Mouse (Mus musculus) forebrain, embryonic 14.5 days (tissue): ENCODE measurements around the gene Phyhd1. TPM values are rescaled to one million over a fixed set of nuclear protein-coding genes. Genes with fewer than 3 reads are reported as not detected.

ENCODE experiments used
- ATAC-seq: fragments of 200-750 bp; cut with Nextera tagmentation; 2 replicates; pipeline ENCODE4 v1.8.0; 2017; ENCODE audit warnings: mild to moderate bottlenecking, moderate library complexity
- DNase-seq: peaks from one replicate; pipeline ENCODE4 v3.0.0-alpha.2; 2015; ENCODE audit warnings: low spot score
- H3K27ac ChIP-seq: fragments of 300-500 bp; sonication (generic); 2 replicates; pipeline ENCODE4 v1.5.1; 2014; ENCODE audit warnings: low read depth, mild to moderate bottlenecking, control low read depth, low read length, moderate library complexity
- H3K27me3 ChIP-seq: fragments of 300-500 bp; sonication (generic); replicated peaks from 2 replicates; pipeline ENCODE4 v1.6.1; 2014; ENCODE audit warnings: low read length, control low read depth, mixed read lengths; ENCODE audit not compliant: control insufficient read depth, insufficient read depth
- H3K36me3 ChIP-seq: fragments of 300-500 bp; sonication (generic); 2 replicates; pipeline ENCODE4 v1.6.1; 2014; ENCODE audit warnings: low read length, control low read depth; ENCODE audit not compliant: control insufficient read depth, insufficient read depth
- H3K4me1 ChIP-seq: fragments of 300-500 bp; sonication (generic); 2 replicates; pipeline ENCODE4 v1.6.1; 2014; ENCODE audit warnings: antibody characterized with exemption, low read length, control low read depth; ENCODE audit not compliant: control insufficient read depth, insufficient read depth
- H3K4me2 ChIP-seq: fragments of 300-500 bp; sonication (generic); 2 replicates; pipeline ENCODE4 v1.6.1; 2014; ENCODE audit warnings: mild to moderate bottlenecking, control low read depth, low read length
- H3K4me3 ChIP-seq: fragments of 300-500 bp; sonication (generic); 2 replicates; pipeline ENCODE4 v1.5.1; 2014; ENCODE audit warnings: low read depth, low read length, control low read depth
- H3K9ac ChIP-seq: fragments of 300-500 bp; sonication (generic); 2 replicates; pipeline ENCODE4 v1.6.1; 2014; ENCODE audit warnings: mild to moderate bottlenecking, low read length, control low read depth, moderate library complexity
- H3K9me3 ChIP-seq: fragments of 300-500 bp; sonication (generic); replicated peaks from 2 replicates; pipeline ENCODE4 v1.6.1; 2016; ENCODE audit warnings: low read length, control low read depth, mixed read lengths; ENCODE audit not compliant: control insufficient read depth
- WGBS: fragments of 180-500 bp; shearing (Covaris S2); extraction: QIAGEN DNeasy Blood & Tissue Kit; methylation state at CpG from one replicate; pipeline ENCODE4 v1.1.7; 2014; 5-methylcytosine and 5-hydroxymethylcytosine counted together
- polyA plus RNA-seq: library from polyadenylated mRNA; unstranded; fragments of >200 nt; fragmentation: Nextera tagmentation; extraction: Ambion mirVana; gene quantifications from 2 replicates; pipeline ENCODE4 v1.2.1, GENCODE M21; 2014

Gene Phyhd1
- polyA plus RNA-seq, 1 experiment from 2014 or later: 6.6 TPM

DNA sequence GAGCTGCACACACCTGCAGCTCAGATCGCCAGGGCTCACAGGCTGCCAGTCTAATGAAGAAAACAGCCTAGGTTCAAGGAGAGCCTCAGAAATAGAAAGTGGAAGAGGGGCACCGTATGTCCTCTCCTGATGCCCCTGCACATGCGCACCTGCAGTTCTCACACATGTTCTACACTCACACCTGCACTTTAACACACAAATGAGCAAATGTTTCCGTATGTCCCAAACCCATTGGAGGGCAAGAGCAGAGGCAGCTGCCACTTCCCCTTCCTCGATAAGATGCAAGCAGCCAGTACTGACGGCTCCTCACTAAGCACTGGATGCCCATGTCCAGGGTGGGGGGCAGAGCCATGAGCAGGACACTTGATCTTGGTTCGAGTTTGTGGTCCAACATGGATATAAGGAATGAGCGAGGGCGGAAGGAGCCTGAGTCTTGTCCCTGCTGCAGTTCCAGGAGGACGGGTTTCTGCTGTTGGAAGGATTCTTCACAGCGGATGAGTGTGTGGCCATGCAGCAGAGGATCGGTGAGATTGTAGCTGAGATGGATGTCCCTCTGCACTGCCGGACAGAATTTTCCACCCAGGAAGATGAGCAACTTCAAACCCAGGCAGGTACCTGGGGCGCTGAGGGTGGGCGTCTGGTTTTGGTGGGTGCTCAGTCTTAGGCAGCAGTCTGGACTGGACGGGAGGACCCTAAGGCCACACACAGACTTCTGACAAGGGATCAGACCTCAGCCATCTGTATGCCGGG is 3.4 kb downstream of the Phyhd1 start:
- Histone ChIP-seq H3K4me1 (peaks cover 8% of the 10 kb centered on the region; the same call in 1 of the 2 replicates), H3K27me3 (no peaks in the 10 kb centered on the region), H3K36me3 (peaks cover 14% of the 10 kb centered on the region), H3K27ac (no peak overlapping the region), H3K9ac (no peak overlapping the region), H3K4me3 (no peak overlapping the region), H3K9me3 (no peaks in the 10 kb centered on the region), H3K4me2 (no peak overlapping the region)
- ATAC-seq (no peak), DNase-seq (no peak)
- WGBS: 91% methylated on average over 17 of the region's 17 CpGs

DNA sequence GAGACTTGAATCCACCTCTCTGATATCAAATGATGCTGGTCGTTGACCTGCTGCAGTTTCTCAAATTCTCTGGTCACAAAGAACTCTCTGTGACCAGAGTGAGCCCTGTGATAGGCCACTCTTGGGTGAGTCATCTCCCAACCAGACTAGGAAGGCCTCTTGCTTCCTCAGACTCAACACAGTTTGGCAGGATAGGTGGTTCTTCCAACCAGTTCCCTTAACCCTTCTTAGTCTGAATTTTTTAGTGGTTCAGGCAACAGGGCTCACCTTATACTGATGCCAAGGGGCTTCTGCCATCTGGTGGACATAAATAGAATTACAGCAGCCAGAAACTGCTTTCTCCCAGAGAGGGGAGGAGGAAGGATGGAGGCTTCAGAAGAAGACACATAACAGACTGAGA is 4.1 kb downstream of the Phyhd1 start:
- DNase-seq: peak; percentile 88
- Histone ChIP-seq H3K27ac (no peak overlapping the region), H3K4me3 (no peak overlapping the region), H3K27me3 (no peaks in the 10 kb centered on the region), H3K9me3 (no peaks in the 10 kb centered on the region), H3K36me3 (peaks cover 7% of the 10 kb centered on the region), H3K9ac (no peak overlapping the region), H3K4me2 (no peak overlapping the region), H3K4me1 (peaks cover 8% of the 10 kb centered on the region; the same call in 1 of the 2 replicates)
- peak; percentile 72 for ATAC-seq
- WGBS: 28% methylated on average over 1 of the region's 1 CpGs

DNA sequence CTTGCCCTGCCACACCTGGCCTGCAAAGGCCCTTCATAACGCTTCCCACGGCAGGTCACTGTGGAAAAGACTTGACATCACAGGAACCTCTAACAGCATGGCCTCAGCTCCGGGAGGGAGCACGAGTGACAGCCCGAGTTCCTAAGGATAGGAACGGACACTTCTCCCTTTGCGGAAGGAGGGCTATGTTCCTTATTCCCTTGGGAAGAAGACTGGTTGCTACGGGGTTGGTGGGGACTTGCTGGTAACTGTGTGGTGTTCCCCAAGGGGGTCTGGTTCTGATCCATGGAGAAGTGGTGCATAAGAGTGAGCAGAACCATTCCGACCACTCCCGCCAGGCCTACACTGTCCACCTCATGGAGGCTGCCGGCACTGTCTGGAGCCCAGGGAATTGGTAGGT is 14.7 kb downstream of the Phyhd1 start, which contains the start of gene Gm28038:
TSS of gene Gm28038 (plus strand) at position 301 of the 400 bp plus-strand sequence.
- no peak within 1 kb of the TSS for H3K4me2 ChIP-seq
- ATAC-seq: no peak
- no peak within 1 kb of the TSS for H3K27ac ChIP-seq
- H3K4me1 ChIP-seq: peaks cover 8% of the 10 kb centered on the region
- WGBS: 93% methylated on average over 11 of the region's 11 CpGs
- H3K27me3 ChIP-seq: no peaks in the 10 kb centered on the region
- H3K4me3 ChIP-seq: no peak within 1 kb of the TSS
- no peak for DNase-seq
- 0 out of 2 replicates have a peak, but pooled peaks cover 16% of the 10 kb centered on the region for H3K36me3 ChIP-seq
- no peaks in the 10 kb centered on the region for H3K9me3 ChIP-seq
- H3K9ac ChIP-seq: no peak within 1 kb of the TSS

DNA sequence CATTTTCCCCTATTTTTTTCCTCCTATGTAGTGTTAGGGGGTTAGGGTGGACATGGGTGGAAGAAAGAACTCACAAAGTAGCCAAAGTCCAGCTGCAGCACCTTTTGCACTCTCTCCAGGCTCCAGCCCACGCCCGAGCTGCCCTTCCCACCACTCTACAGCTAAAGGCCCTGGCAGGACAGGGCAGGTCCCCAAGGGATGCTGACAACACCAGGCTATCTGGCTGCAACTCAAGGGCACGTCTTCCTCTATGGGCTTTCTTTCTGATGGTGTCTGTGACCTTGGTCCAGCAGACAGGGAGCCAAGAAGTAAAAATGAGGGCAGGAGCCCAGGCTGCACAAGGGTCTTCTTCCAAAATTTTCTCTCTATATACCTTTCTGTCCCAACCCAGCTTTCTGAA is 15.6 kb downstream of the Phyhd1 start:
- Histone ChIP-seq H3K4me1 (peaks cover 8% of the 10 kb centered on the region), H3K9ac (no peak overlapping the region), H3K9me3 (no peaks in the 10 kb centered on the region), H3K27me3 (no peaks in the 10 kb centered on the region), H3K36me3 (0 out of 2 replicates have a peak, but pooled peaks cover 12% of the 10 kb centered on the region), H3K27ac (no peak overlapping the region), H3K4me3 (no peak overlapping the region), H3K4me2 (no peak overlapping the region)
- DNase-seq (no peak), ATAC-seq (no peak)
- WGBS: 83% methylated on average over 3 of the region's 3 CpGs

- 0 out of 2 replicates have a peak, but pooled peaks cover 12% of the 10 kb centered on the region for H3K36me3 ChIP-seq
- DNase-seq: no peak
- no peak overlapping the region for H3K9ac ChIP-seq
- no peak for ATAC-seq
- 93% methylated on average over 2 of the region's 2 CpGs for WGBS
- no peak overlapping the region for H3K4me3 ChIP-seq
- H3K9me3 ChIP-seq: no peaks in the 10 kb centered on the region
- no peak overlapping the region for H3K27ac ChIP-seq
- H3K27me3 ChIP-seq: no peaks in the 10 kb centered on the region
- no peak overlapping the region for H3K4me2 ChIP-seq
- peaks cover 18% of the 10 kb centered on the region for H3K4me1 ChIP-seq
These were observed 17.2 kb downstream of the Phyhd1 start for GRCm38 (mm10) chr2:30283193-30283592.

DNA sequence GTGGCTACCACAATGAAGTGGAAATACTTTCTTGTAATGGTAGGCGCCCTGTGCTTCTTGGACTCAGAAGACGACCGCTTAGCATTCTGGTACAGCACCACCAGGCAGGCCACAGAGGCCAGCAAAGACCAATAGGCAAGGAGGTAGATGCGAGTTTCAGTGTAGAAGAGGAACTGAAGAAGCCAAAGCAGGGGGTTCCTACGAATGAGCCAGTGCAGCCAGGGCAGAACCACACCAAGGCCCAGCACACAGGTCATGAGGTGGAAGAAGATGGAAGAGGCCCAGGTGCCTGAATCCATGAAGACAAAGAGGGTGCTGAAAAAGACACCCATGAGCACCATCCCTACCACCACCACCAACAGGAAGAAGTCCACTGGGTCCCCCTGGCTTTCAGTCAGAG is 19.0 kb downstream of the Phyhd1 start:
- ATAC-seq: no peak
- peak overlapping the region; percentile 93 for H3K4me2 ChIP-seq
- H3K9me3 ChIP-seq: no peaks in the 10 kb centered on the region
- peaks cover 18% of the 10 kb centered on the region for H3K4me1 ChIP-seq
- no peak for DNase-seq
- 0 out of 2 replicates have a peak, but pooled peaks cover 10% of the 10 kb centered on the region for H3K36me3 ChIP-seq
- peak overlapping the region; percentile 95 for H3K4me3 ChIP-seq
- no peaks in the 10 kb centered on the region for H3K27me3 ChIP-seq
- no peak overlapping the region for H3K9ac ChIP-seq
- H3K27ac ChIP-seq: no peak overlapping the region
- WGBS: 90% methylated on average over 5 of the region's 5 CpGs

- no peak for DNase-seq
- H3K4me1 ChIP-seq: peaks cover 18% of the 10 kb centered on the region
- H3K4me2 ChIP-seq: peak overlapping the region; percentile 93
- peak overlapping the region; percentile 95 for H3K4me3 ChIP-seq
- peak overlapping the region; percentile 92 for H3K9ac ChIP-seq
- H3K36me3 ChIP-seq: peaks cover 9% of the 10 kb centered on the region; the same call in 1 of the 2 replicates
- peak; percentile 68 for ATAC-seq
- H3K27me3 ChIP-seq: no peaks in the 10 kb centered on the region
- H3K9me3 ChIP-seq: no peaks in the 10 kb centered on the region
- 15% methylated on average over 38 of the region's 38 CpGs for WGBS
- no peak overlapping the region for H3K27ac ChIP-seq
These were observed 19.6 kb downstream of the Phyhd1 start for GRCm38 (mm10) chr2:30285416-30286181.

GRCm38 (mm10) chr2:30286192-30287026 is 20.4 kb downstream of the Phyhd1 start, which contains the start of the genes Dolk and Nup188:
Gene Dolk, minus strand, starts transcription at chr2:30286334.
Gene Nup188, plus strand, starts transcription at chr2:30286397.
- no peaks in the 10 kb centered on the region for H3K9me3 ChIP-seq
- H3K9ac ChIP-seq: peak within 1 kb of the TSS; percentile 92
- DNase-seq (peak; percentile 98), ATAC-seq (peak; percentile 97)
- peak within 1 kb of the TSS; percentile 50; the same call in 1 of the 2 replicates for H3K27ac ChIP-seq
- peaks cover 12% of the 10 kb centered on the region; the same call in 1 of the 2 replicates for H3K36me3 ChIP-seq
- peak within 1 kb of the TSS; percentile 93 for H3K4me2 ChIP-seq
- under 1% methylated on average over 64 of the region's 68 CpGs for WGBS
- H3K4me1 ChIP-seq: peaks cover 18% of the 10 kb centered on the region
- H3K4me3 ChIP-seq: peak within 1 kb of the TSS; percentile 95
- H3K27me3 ChIP-seq: no peaks in the 10 kb centered on the region
